Mouse (Mus musculus) c-Kit-positive CD71-negative TER-119-negative erythroid progenitor cells, embryonic 14.5 days (primary cell): ENCODE measurements at regions not wholly inside any gene's neighbourhood (a gene's known extent, or its start where the extent isn't known, plus 50 kb on each side); places are given as distances from the start of the nearest gene placed in this dataset.
"Not testable (repeated sequence)": the region's sequence is repeated elsewhere in the genome, so short reads cannot be mapped to it uniquely, and the experiment has no call there.

Source experiments
- DNase-seq: peaks from one replicate; pipeline ENCODE4 v3.0.0-alpha.2; 2013; ENCODE audit warnings: low read depth

- DNase-seq: not testable (repeated sequence)
These were observed 65.4 kb upstream of the B3galnt2 start for GRCm38 (mm10) chr13:13888847-13889246.

DNA sequence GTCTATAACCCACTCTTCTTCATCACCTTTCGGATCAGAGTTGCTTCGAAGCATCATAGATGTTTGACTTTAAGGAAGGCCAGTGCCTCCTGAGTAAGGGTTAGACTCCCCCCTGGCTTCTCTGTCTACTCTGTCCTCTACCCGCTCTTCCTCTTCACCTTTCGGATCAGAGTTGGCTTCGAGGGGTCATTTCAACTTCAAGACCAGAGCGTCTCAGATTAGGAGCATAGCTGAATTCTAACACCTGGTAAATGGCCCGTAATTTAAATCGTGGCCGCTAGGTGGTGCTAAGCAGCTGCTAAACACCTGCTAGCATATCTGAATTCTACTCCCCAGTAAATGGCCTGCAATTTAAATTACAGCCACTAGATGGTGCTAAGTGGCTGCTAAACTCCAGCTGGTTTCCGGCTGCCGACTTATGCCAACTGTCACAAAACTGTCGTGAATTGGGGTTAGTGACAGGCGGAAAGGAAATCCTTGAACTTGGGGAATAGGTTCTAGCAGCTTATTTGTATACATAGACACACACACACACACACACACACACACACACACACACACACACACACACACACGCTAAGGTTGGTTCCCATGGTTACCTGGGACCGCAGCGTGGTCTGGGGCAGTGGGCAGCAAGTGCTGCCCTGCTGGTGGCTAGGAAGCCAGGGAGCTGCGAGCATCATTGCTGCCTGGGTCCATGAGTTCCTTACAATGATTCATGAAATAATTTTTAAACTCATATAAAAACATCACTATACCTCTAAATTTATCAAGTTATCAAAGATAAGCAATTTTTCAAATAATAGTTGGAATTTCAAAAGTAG, 64.8 kb upstream of the B3galnt2 start:
- peak; percentile 99 for DNase-seq

- not testable (repeated sequence) for DNase-seq
These were observed 52.1 kb upstream of the B3galnt2 start for GRCm38 (mm10) chr13:13902186-13902585.
